ENCODE assay signal across 9 mouse cellular contexts in genomic region chr19:41745941-41746557, GRCm38 (mm10). TPM values are rescaled to one million over a fixed set of nuclear protein-coding genes. Genes with fewer than 3 reads are reported as not detected.
DNase-seq lines count a peak whose midpoint lies in the region; ATAC-seq and TF ChIP-seq lines count a peak whose summit lies in the region.
"Had no signal": no experiment of that assay in that cellular context is flagged by ENCODE, and none has a peak within 500 bp of the region (broad histone marks: within the 10 kb centered on the region; RNA-seq: fewer than 3 reads in every experiment).

No protein-coding gene starts in this region.

- H3K27ac ChIP-seq in neural tube, embryonic 11.5 days (ENCODE audit: low read depth, low read length), result 0 out of 2 replicates have a peak overlapping the region, but pooled peaks have one; percentile 34
- no peak overlapping the region for H3K27ac ChIP-seq in stomach, postnatal 0 days (replicated peaks)

- intact Hi-C loops in heart, postnatal 25 days (cut with DNase I), result no loop called here

- H3K36me3 ChIP-seq in neural tube, embryonic 11.5 days (ENCODE audit: control insufficient read depth, insufficient read depth, low read length), result no peaks in the 10 kb centered on the region
- H3K36me3 ChIP-seq in stomach, postnatal 0 days (ENCODE audit: control insufficient read depth, insufficient read depth, low read length), result no peaks in the 10 kb centered on the region

- WGBS in neural tube, embryonic 11.5 days, result 52% methylated on average over 15 of the region's 15 CpGs
- 53% methylated on average over 15 of the region's 15 CpGs for WGBS in stomach, postnatal 0 days

- TF ChIP-seq CTCF in stomach, postnatal 0 days (IDR thresholded peaks at IDR 0.05; ENCODE audit: low read depth), result no peak

- ATAC-seq in neural tube, embryonic 11.5 days (ENCODE audit: insufficient read depth, low FRiP score, low TSS enrichment), result peak; percentile 64
- no peak for ATAC-seq in activated CD4-positive, CD25-positive, alpha-beta regulatory T cell, adult 4 months
- no peak for ATAC-seq in stomach, postnatal 0 days (ENCODE audit: low FRiP score, low TSS enrichment)

- peak; percentile 43 for DNase-seq in adrenal gland, postnatal 14 days
- DNase-seq in adrenal gland, postnatal 4 days (ENCODE audit: low spot score in 2 of 2), result no peak
- DNase-seq in cerebellum, postnatal 10 days, result peak; percentile 88 to 94
- DNase-seq in heart, postnatal 25 days (ENCODE audit: low spot score), result peak; percentile 7
- DNase-seq in kidney, postnatal 4 days, result peak; percentile 61 to 76
- peak; percentile 64 for DNase-seq in neural tube, embryonic 11.5 days (ENCODE audit: low spot score)
- DNase-seq in stomach, postnatal 0 days (ENCODE audit: low spot score), result no peak

- H3K9me3 ChIP-seq in neural tube, embryonic 11.5 days (ENCODE audit: control insufficient read depth, low read length), result no peaks in the 10 kb centered on the region
- no peaks in the 10 kb centered on the region for H3K9me3 ChIP-seq in stomach, postnatal 0 days (ENCODE audit: control insufficient read depth, low read length)

- TF ChIP-seq EP300 in stomach, postnatal 0 days (optimal IDR thresholded peaks at IDR 0.05), result no peak

- H3K27me3 ChIP-seq in neural tube, embryonic 11.5 days (ENCODE audit: control insufficient read depth, insufficient read depth, low read length), result peaks cover 14% of the 10 kb centered on the region
- H3K27me3 ChIP-seq in stomach, postnatal 0 days (ENCODE audit: control insufficient read depth, insufficient read depth, low read length), result peaks cover 10% of the 10 kb centered on the region; the same call in 1 of the 2 replicates

- no peak overlapping the region for H3K9ac ChIP-seq in neural tube, embryonic 11.5 days (ENCODE audit: low read length)
- H3K9ac ChIP-seq in stomach, postnatal 0 days (ENCODE audit: low read length), result no peak overlapping the region

- H3K4me1 ChIP-seq in neural tube, embryonic 11.5 days (ENCODE audit: control insufficient read depth, insufficient read depth, low read length), result peaks cover 15% of the 10 kb centered on the region; the same call in 1 of the 2 replicates
- peaks cover 3% of the 10 kb centered on the region; the same call in 1 of the 2 replicates for H3K4me1 ChIP-seq in stomach, postnatal 0 days (replicated peaks; ENCODE audit: control insufficient read depth, insufficient read depth)

- H3K4me3 ChIP-seq in neural tube, embryonic 11.5 days (ENCODE audit: low read depth, low read length), result no peak overlapping the region
- H3K4me3 ChIP-seq in stomach, postnatal 0 days (ENCODE audit: low read depth, low read length), result no peak overlapping the region

- no peak overlapping the region for H3K4me2 ChIP-seq in neural tube, embryonic 11.5 days (ENCODE audit: low read depth)
- no peak overlapping the region for H3K4me2 ChIP-seq in stomach, postnatal 0 days (replicated peaks; ENCODE audit: low read depth)

RNA-seq across cellular contexts. Expression of gene Slit1, which starts 2.6 kb away (rescaled TPM):
- total RNA-seq in adrenal gland, postnatal 14 days (2021), result 6.5 and 7.2 TPM in 2 replicates
- total RNA-seq in adrenal gland, postnatal 4 days (2021), result 1 to 10 TPM; 7.1 to 8.3 TPM
- under 1 TPM; 0.17 to 0.31 TPM for total RNA-seq in heart, postnatal 25 days (2021)
- 15.3 and 17.0 TPM in 2 replicates for polyA plus RNA-seq in neural tube, embryonic 11.5 days (2014; fragmentation: Nextera tagmentation; extraction: Ambion mirVana)
- under 1 TPM in 1 of 2 experiments, not detected in 1; 0.08 TPM for polyA plus RNA-seq in activated CD4-positive, CD25-positive, alpha-beta regulatory T cell, adult 4 months (2017; shearing (Covaris generic))
- polyA plus RNA-seq in stomach, postnatal 0 days (2015; fragmentation: Nextera tagmentation; extraction: Ambion mirVana), result 0.25 and 0.28 TPM in 2 replicates
- polyA plus RNA-seq: heart, postnatal 0 days had no signal

RNA-seq across cellular contexts. Expression of gene Arhgap19, which starts 55.8 kb away (rescaled TPM):
- total RNA-seq in adrenal gland, postnatal 14 days (2021), result 7.2 and 7.9 TPM in 2 replicates
- total RNA-seq in adrenal gland, postnatal 4 days (2021), result 10 to 100 TPM; 11.6 to 12.2 TPM
- 1 to 10 TPM; 1.6 to 1.8 TPM for total RNA-seq in heart, postnatal 25 days (2021)
- polyA plus RNA-seq in neural tube, embryonic 11.5 days (2014; fragmentation: Nextera tagmentation; extraction: Ambion mirVana), result 37.0 and 37.3 TPM in 2 replicates
- 1 to 10 TPM; 6.7 to 7.1 TPM for polyA plus RNA-seq in activated CD4-positive, CD25-positive, alpha-beta regulatory T cell, adult 4 months (2017; shearing (Covaris generic))
- polyA plus RNA-seq in stomach, postnatal 0 days (2015; fragmentation: Nextera tagmentation; extraction: Ambion mirVana), result 2.7 and 3.5 TPM in 2 replicates

Comparison
In these comparisons a context has a peak if more than half of its experiments do, and no peak if none do; other contexts are left out.
1. DNase-seq: peak in adrenal gland, postnatal 14 days (single experiment), cerebellum, postnatal 10 days (2 of 2), heart, postnatal 25 days (single experiment), kidney, postnatal 4 days (2 of 2) and neural tube, embryonic 11.5 days (single experiment); none in adrenal gland, postnatal 4 days (0 of 2) and stomach, postnatal 0 days (single experiment).